Mouse (Mus musculus): ENCODE data around the gene Tmc3. TPM values are rescaled to one million over a fixed set of nuclear protein-coding genes. Genes with fewer than 3 reads are reported as not detected.

Gene Tmc3
- polyA plus RNA-seq, 1 experiment from 2014 or later: 0.08 TPM

DNA sequence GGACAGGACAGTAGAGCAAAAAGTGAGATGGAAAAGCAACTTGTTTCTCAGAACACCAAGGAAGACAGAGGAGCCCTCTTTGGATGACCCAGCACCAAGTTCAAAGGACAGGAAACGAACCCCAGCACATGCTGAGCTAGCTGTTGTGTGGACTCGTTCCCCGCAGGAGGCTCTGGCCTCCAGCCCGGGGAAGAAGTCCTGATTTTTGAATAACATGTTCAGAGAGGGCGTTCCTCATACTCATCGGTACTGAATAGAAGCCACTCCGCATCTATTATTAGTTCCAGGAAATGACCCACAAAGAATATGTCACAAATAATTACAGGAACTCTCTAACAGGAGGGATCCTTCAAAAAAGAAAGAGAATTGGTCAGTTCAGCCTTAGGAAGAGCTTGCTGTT lies 18.8 kb upstream of the Tmc3 start:
- no peak for ATAC-seq
- WGBS: 28% methylated on average over 7 of the region's 7 CpGs
- H3K4me2 ChIP-seq: no peak overlapping the region
- H3K27me3 ChIP-seq: no peaks in the 10 kb centered on the region
- no peaks in the 10 kb centered on the region for H3K36me3 ChIP-seq (ENCODE audit: poor library complexity, severe bottlenecking)
- H3K27ac ChIP-seq: no peak overlapping the region
- no peaks in the 10 kb centered on the region for H3K4me1 ChIP-seq
- H3K9me3 ChIP-seq (replicated peaks): no peaks in the 10 kb centered on the region
- H3K9ac ChIP-seq: no peak overlapping the region
- H3K4me3 ChIP-seq: no peak overlapping the region

GRCm38 (mm10) chr7:83567841-83568500 lies 16.8 kb upstream of the Tmc3 start:
- no peaks in the 10 kb centered on the region for H3K27me3 ChIP-seq
- no peak overlapping the region for H3K9ac ChIP-seq
- no peak overlapping the region for H3K4me3 ChIP-seq
- H3K4me2 ChIP-seq: no peak overlapping the region
- ATAC-seq: no peak
- 51% methylated on average over 16 of the region's 16 CpGs for WGBS
- no peaks in the 10 kb centered on the region for H3K36me3 ChIP-seq (ENCODE audit: poor library complexity, severe bottlenecking)
- no peak overlapping the region for H3K27ac ChIP-seq
- H3K9me3 ChIP-seq (replicated peaks): no peaks in the 10 kb centered on the region
- H3K4me1 ChIP-seq: no peaks in the 10 kb centered on the region

GRCm38 (mm10) chr7:83568815-83569214 lies 15.9 kb upstream of the Tmc3 start:
- WGBS: 90% methylated on average over 2 of the region's 2 CpGs
- ATAC-seq: no peak
- Histone ChIP-seq H3K9ac (no peak overlapping the region), H3K4me2 (no peak overlapping the region), H3K36me3 (ENCODE audit: poor library complexity, severe bottlenecking) (no peaks in the 10 kb centered on the region), H3K27ac (no peak overlapping the region), H3K9me3 (replicated peaks) (no peaks in the 10 kb centered on the region), H3K27me3 (no peaks in the 10 kb centered on the region), H3K4me3 (no peak overlapping the region), H3K4me1 (no peaks in the 10 kb centered on the region)

GRCm38 (mm10) chr7:83569436-83569835 lies 15.3 kb upstream of the Tmc3 start:
- 92% methylated on average over 2 of the region's 2 CpGs for WGBS
- no peaks in the 10 kb centered on the region for H3K27me3 ChIP-seq
- no peak for ATAC-seq
- no peaks in the 10 kb centered on the region for H3K4me1 ChIP-seq
- H3K27ac ChIP-seq: no peak overlapping the region
- H3K9ac ChIP-seq: no peak overlapping the region
- H3K36me3 ChIP-seq (ENCODE audit: poor library complexity, severe bottlenecking): no peaks in the 10 kb centered on the region
- H3K9me3 ChIP-seq (replicated peaks): no peaks in the 10 kb centered on the region
- no peak overlapping the region for H3K4me2 ChIP-seq
- no peak overlapping the region for H3K4me3 ChIP-seq

- Histone ChIP-seq H3K27me3 (no peaks in the 10 kb centered on the region), H3K4me1 (no peaks in the 10 kb centered on the region), H3K27ac (no peak overlapping the region), H3K4me3 (no peak overlapping the region), H3K9ac (no peak overlapping the region), H3K36me3 (ENCODE audit: poor library complexity, severe bottlenecking) (no peaks in the 10 kb centered on the region), H3K4me2 (no peak overlapping the region), H3K9me3 (replicated peaks) (no peaks in the 10 kb centered on the region)
- no peak for ATAC-seq
- 58% methylated on average over 4 of the region's 4 CpGs for WGBS
Observed at GRCm38 (mm10) chr7:83571077-83571476, 13.7 kb upstream of the Tmc3 start.

GRCm38 (mm10) chr7:83571901-83572300 lies 12.8 kb upstream of the Tmc3 start:
- no peak for ATAC-seq
- Histone ChIP-seq H3K9ac (no peak overlapping the region), H3K27me3 (no peaks in the 10 kb centered on the region), H3K4me3 (no peak overlapping the region), H3K9me3 (replicated peaks) (no peaks in the 10 kb centered on the region), H3K36me3 (ENCODE audit: poor library complexity, severe bottlenecking) (no peaks in the 10 kb centered on the region), H3K4me2 (no peak overlapping the region), H3K4me1 (no peaks in the 10 kb centered on the region), H3K27ac (no peak overlapping the region)
- WGBS: 60% methylated on average over 3 of the region's 3 CpGs

GRCm38 (mm10) chr7:83572451-83572850 lies 12.3 kb upstream of the Tmc3 start:
- no peaks in the 10 kb centered on the region for H3K27me3 ChIP-seq
- H3K9ac ChIP-seq: no peak overlapping the region
- no peak overlapping the region for H3K4me3 ChIP-seq
- H3K4me1 ChIP-seq: no peaks in the 10 kb centered on the region
- no peaks in the 10 kb centered on the region for H3K9me3 ChIP-seq (replicated peaks)
- H3K4me2 ChIP-seq: no peak overlapping the region
- 89% methylated on average over 2 of the region's 2 CpGs for WGBS
- no peaks in the 10 kb centered on the region for H3K36me3 ChIP-seq (ENCODE audit: poor library complexity, severe bottlenecking)
- ATAC-seq: no peak
- H3K27ac ChIP-seq: no peak overlapping the region

- Histone ChIP-seq H3K4me3 (no peak overlapping the region), H3K27ac (no peak overlapping the region), H3K27me3 (no peaks in the 10 kb centered on the region), H3K4me2 (no peak overlapping the region), H3K9me3 (replicated peaks) (no peaks in the 10 kb centered on the region), H3K4me1 (peaks cover 6% of the 10 kb centered on the region; the same call in 1 of the 2 replicates), H3K36me3 (ENCODE audit: poor library complexity, severe bottlenecking) (no peaks in the 10 kb centered on the region), H3K9ac (no peak overlapping the region)
- WGBS: 62% methylated on average over 4 of the region's 4 CpGs
- no peak for ATAC-seq
Observed at GRCm38 (mm10) chr7:83580946-83581345, 3.8 kb upstream of the Tmc3 start.

DNA sequence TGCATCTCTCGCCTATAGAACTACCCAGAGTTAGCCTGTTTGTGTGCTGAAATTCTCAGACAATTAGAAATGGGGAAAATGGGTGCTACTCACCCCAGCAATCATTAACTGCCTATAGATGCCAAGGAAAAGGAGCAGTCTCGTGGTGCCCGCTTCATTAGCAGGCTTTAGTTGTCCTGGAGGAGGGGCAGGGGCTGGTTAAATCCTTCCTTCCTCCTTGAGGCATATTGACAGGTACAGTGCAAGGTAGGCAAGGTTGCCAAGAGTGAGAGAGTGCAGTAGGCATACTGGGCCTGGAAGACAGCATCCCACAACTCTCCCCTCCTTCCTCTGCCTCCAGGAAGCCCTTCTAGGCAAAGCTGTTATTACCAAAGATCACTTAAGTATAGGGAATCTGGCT lies 9.3 kb downstream of the Tmc3 start:
- Histone ChIP-seq H3K4me1 (no peaks in the 10 kb centered on the region), H3K9ac (no peak overlapping the region), H3K27me3 (no peaks in the 10 kb centered on the region), H3K4me3 (no peak overlapping the region), H3K9me3 (replicated peaks) (no peaks in the 10 kb centered on the region), H3K27ac (no peak overlapping the region), H3K4me2 (no peak overlapping the region), H3K36me3 (ENCODE audit: poor library complexity, severe bottlenecking) (no peaks in the 10 kb centered on the region)
- 67% methylated on average over 3 of the region's 3 CpGs for WGBS
- ATAC-seq: no peak

- Histone ChIP-seq H3K4me2 (no peak overlapping the region), H3K9ac (no peak overlapping the region), H3K27ac (no peak overlapping the region), H3K36me3 (ENCODE audit: poor library complexity, severe bottlenecking) (no peaks in the 10 kb centered on the region), H3K4me3 (no peak overlapping the region), H3K27me3 (no peaks in the 10 kb centered on the region), H3K9me3 (replicated peaks) (no peaks in the 10 kb centered on the region), H3K4me1 (no peaks in the 10 kb centered on the region)
- no peak for ATAC-seq
- 96% methylated on average over 3 of the region's 3 CpGs for WGBS
Observed at GRCm38 (mm10) chr7:83597063-83597462, 12.3 kb downstream of the Tmc3 start.

GRCm38 (mm10) chr7:83598997-83599912 lies 14.5 kb downstream of the Tmc3 start:
- ATAC-seq: no peak
- Histone ChIP-seq H3K27ac (no peak overlapping the region), H3K4me3 (no peak overlapping the region), H3K4me2 (no peak overlapping the region), H3K36me3 (ENCODE audit: poor library complexity, severe bottlenecking) (no peaks in the 10 kb centered on the region), H3K9ac (no peak overlapping the region), H3K9me3 (replicated peaks) (no peaks in the 10 kb centered on the region), H3K4me1 (no peaks in the 10 kb centered on the region), H3K27me3 (no peaks in the 10 kb centered on the region)
- WGBS: 91% methylated on average over 13 of the region's 13 CpGs

DNA sequence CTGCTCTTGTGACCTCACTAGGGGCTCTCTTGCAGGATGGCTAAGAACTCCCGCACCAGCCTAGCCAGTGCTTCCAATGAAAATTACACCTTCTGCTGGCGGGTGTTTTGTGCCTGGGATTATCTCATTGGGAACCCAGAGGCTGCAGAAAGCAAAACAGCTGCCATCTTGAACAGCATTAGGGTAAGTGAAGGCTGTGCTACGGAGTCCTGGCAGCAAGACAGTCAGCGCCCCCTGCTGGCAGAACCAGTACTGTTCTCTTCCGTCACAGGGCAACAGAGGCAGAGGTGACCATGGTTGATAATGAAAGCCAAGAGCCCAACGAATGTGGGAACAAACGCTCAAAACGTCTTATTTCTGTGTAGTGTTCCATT lies 15.2 kb downstream of the Tmc3 start:
- peak; percentile 45; the same call in 1 of the 2 replicates for ATAC-seq
- 56% methylated on average over 8 of the region's 8 CpGs for WGBS
- no peaks in the 10 kb centered on the region for H3K4me1 ChIP-seq

More for the DNA sequence above, 15.2 kb downstream of the Tmc3 start:
- H3K36me3 ChIP-seq (ENCODE audit: poor library complexity, severe bottlenecking): no peaks in the 10 kb centered on the region
- H3K27me3 ChIP-seq: no peaks in the 10 kb centered on the region
- no peaks in the 10 kb centered on the region for H3K9me3 ChIP-seq (replicated peaks)
- no peak overlapping the region for H3K4me2 ChIP-seq
- no peak overlapping the region for H3K4me3 ChIP-seq
- no peak overlapping the region for H3K9ac ChIP-seq
- no peak overlapping the region for H3K27ac ChIP-seq

All from forebrain, embryonic 13.5 days (tissue).